Mouse (Mus musculus) urinary bladder, postnatal 10 days (tissue): ENCODE results near the gene Ctf2.
A peak's percentile ranks its signal among the peaks of the same experiment; 100 is the strongest.

Source experiments
- DNase-seq: peaks from one replicate; pipeline ENCODE4 v3.0.0; 2022; ENCODE audit warnings: low spot score

The Ctf2 gene

GRCm38 (mm10) chr7:127685304-127686018 lies 46.5 kb downstream of the Ctf2 start:
- no peak for DNase-seq

GRCm38 (mm10) chr7:127681888-127682553 lies 49.9 kb downstream of the Ctf2 start:
- no peak for DNase-seq

GRCm38 (mm10) chr7:127680541-127680940 lies 51.4 kb downstream of the Ctf2 start:
- no peak for DNase-seq

- no peak for DNase-seq
Observed at GRCm38 (mm10) chr7:127678811-127679210, 53.2 kb downstream of the Ctf2 start.

GRCm38 (mm10) chr7:127677609-127678008 lies 54.4 kb downstream of the Ctf2 start:
- no peak for DNase-seq

GRCm38 (mm10) chr7:127677077-127677476 lies 54.9 kb downstream of the Ctf2 start:
- no peak for DNase-seq

GRCm38 (mm10) chr7:127675391-127675811 lies 56.6 kb downstream of the Ctf2 start:
- DNase-seq, result no peak

- DNase-seq, result peak; percentile 57
Observed at GRCm38 (mm10) chr7:127674977-127675376, 57.0 kb downstream of the Ctf2 start.

GRCm38 (mm10) chr7:127672776-127673175 lies 59.2 kb downstream of the Ctf2 start:
- no peak for DNase-seq

- no peak for DNase-seq
Observed at GRCm38 (mm10) chr7:127671880-127672774, 59.8 kb downstream of the Ctf2 start.
